Mouse (Mus musculus) brain, embryonic 14.5 days (tissue): Measurements from ENCODE around the gene B3gnt6.

Experiments
- CTCF ChIP-seq: fragments of 200-500 bp; IDR thresholded peaks from 2 replicates; pipeline ENCODE4 v1.5.1; 2012; ENCODE audit warnings: inconsistent platforms, mild to moderate bottlenecking, moderate library complexity, borderline replicate concordance; ENCODE audit not compliant: insufficient read depth, insufficient read length; ENCODE audit errors: extremely low read depth
- POLR2A ChIP-seq: fragments of 200-500 bp; IDR thresholded peaks from 2 replicates; pipeline ENCODE4 v1.6.1; 2012; ENCODE audit warnings: mild to moderate bottlenecking, inconsistent platforms, borderline replicate concordance; ENCODE audit not compliant: poor library complexity, insufficient read depth, insufficient read length, severe bottlenecking; ENCODE audit errors: extremely low read depth

- TF ChIP-seq CTCF (no peak), POLR2A (no peak)
Measured at GRCm38 (mm10) chr7:98223796-98224195, 24.5 kb upstream of the B3gnt6 start.
